Mouse (Mus musculus) embryonic fibroblast, embryonic 13.5 days (primary cell): ENCODE data around the gene Syap1. TPM values are rescaled to one million over a fixed set of nuclear protein-coding genes. Genes with fewer than 3 reads are reported as not detected.
"Not testable (repeated sequence)": the region's sequence is repeated elsewhere in the genome, so short reads cannot be mapped to it uniquely, and the experiment has no call there.

ENCODE experiments used
- H3K27ac ChIP-seq: 2 replicates; pipeline ENCODE4 v1.5.1; 2012; ENCODE audit warnings: low read length, control low read depth, inconsistent platforms; ENCODE audit not compliant: insufficient read depth
- H3K4me1 ChIP-seq: 2 replicates; pipeline ENCODE4 v1.6.1; 2011; ENCODE audit warnings: low read length; ENCODE audit not compliant: control insufficient read depth, insufficient read depth
- H3K4me3 ChIP-seq: 2 replicates; pipeline ENCODE4 v1.5.1; 2011; ENCODE audit warnings: mild to moderate bottlenecking, control low read depth, low read length; ENCODE audit not compliant: insufficient read depth
- CTCF ChIP-seq: IDR thresholded peaks from 2 replicates; pipeline ENCODE4 v1.5.1; 2011; ENCODE audit warnings: mild to moderate bottlenecking, control low read depth, low read length, moderate library complexity, borderline replicate concordance; ENCODE audit not compliant: insufficient read depth
- POLR2A ChIP-seq: IDR thresholded peaks from 2 replicates; pipeline ENCODE4 v1.6.1; 2011; ENCODE audit warnings: low read depth, mild to moderate bottlenecking, control low read depth, low read length, moderate library complexity
- polyA plus RNA-seq: library from polyadenylated mRNA; stranded (reverse); fragments of >200 nt; gene quantifications from 2 replicates; pipeline ENCODE4 v1.2.4, GENCODE M21; 2011; ENCODE audit warnings: low read depth; ENCODE audit not compliant: missing spikeins, insufficient read length

The Syap1 gene
- polyA plus RNA-seq, 1 experiment, result 64.5 TPM

GRCm38 (mm10) chrX:162831036-162831435 lies 57.2 kb downstream of the Syap1 start:
- Histone ChIP-seq H3K4me1 (no peaks in the 10 kb centered on the region), H3K27ac (no peak overlapping the region)
- TF ChIP-seq POLR2A, result no peak
- TF ChIP-seq CTCF, result no peak

GRCm38 (mm10) chrX:162830313-162830712 lies 57.9 kb downstream of the Syap1 start:
- not testable (repeated sequence) for H3K27ac ChIP-seq, H3K4me1 ChIP-seq, H3K4me3 ChIP-seq

More at GRCm38 (mm10) chrX:162831036-162831435, 57.2 kb downstream of the Syap1 start:
- H3K4me3 ChIP-seq, result no peak overlapping the region

DNA sequence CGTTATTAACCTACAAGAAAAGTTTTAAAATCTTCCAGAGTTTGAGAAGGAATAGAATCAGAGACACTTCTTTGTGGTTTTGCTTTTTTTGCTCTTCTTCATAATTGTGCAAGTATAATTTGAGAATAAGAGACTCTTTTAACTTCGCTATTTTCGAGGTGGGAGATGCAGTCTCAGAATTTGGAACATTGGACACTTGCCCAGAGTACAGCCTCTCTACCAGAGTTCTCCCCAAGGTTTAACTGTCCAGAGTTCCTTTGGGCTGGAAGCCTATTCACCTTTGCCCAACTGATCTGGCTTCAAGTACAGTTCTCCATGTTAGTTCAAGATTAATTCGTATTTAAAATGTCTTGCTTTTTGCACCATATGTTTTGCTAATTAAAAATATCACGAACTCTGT lies 58.5 kb downstream of the Syap1 start:
- Histone ChIP-seq H3K27ac (peak overlapping the region; percentile 47; the same call in 1 of the 2 replicates), H3K4me3 (peak overlapping the region; percentile 18), H3K4me1 (no peaks in the 10 kb centered on the region)
- TF ChIP-seq POLR2A (no peak), CTCF (no peak)

DNA sequence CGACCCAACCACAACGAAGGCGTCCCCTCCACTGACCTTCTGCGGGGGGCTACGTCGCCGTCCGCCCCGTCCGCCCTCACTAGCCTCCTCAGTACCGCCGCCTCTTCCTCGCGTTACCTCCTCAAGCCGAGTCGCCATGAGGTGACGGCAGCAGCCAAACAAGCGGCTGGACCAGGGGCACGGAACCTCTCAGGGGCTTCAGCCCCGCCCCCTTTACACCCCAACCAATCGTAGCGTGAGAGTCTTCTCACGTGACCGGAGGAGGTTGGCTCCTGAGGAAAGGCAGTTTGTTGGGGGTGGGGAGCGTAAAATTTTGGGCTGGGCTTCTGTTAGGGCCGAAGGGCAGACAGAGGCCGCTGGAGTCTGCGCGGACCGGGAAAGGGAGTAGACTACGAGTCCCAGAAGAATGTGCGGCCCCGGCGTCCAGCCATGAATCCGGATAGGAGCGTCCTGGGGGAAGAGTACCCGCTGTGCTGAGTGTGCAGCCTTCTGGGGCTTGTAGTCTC lies 59.0 kb downstream of the Syap1 start, which contains the start of gene Txlng:
Txlng (minus strand) TSS at position 252 of the 506 bp plus-strand sequence.
- no peak for TF ChIP-seq CTCF
- peak; percentile 96 for TF ChIP-seq POLR2A
- peak within 1 kb of the TSS; percentile 47; the same call in 1 of the 2 replicates for H3K27ac ChIP-seq
- peak within 1 kb of the TSS; percentile 76 for H3K4me3 ChIP-seq
- no peaks in the 10 kb centered on the region for H3K4me1 ChIP-seq

- Histone ChIP-seq H3K4me3 (peak overlapping the region; percentile 76), H3K4me1 (no peaks in the 10 kb centered on the region), H3K27ac (no peak overlapping the region; the same call in 1 of the 2 replicates)
- no peak for TF ChIP-seq CTCF
- TF ChIP-seq POLR2A, result no peak
Measured at GRCm38 (mm10) chrX:162828783-162829182, 59.5 kb downstream of the Syap1 start.

GRCm38 (mm10) chrX:162828016-162828415 lies 60.2 kb downstream of the Syap1 start:
- Histone ChIP-seq H3K27ac (no peak overlapping the region), H3K4me3 (peak overlapping the region; percentile 76), H3K4me1 (no peaks in the 10 kb centered on the region)
- TF ChIP-seq POLR2A, result no peak

Other genes starting within 250 kb of the Syap1 start
- 0.62 and 4.0 TPM in 2 replicates for gene Reps2, start 244.8 kb downstream of the Syap1 start, polyA plus RNA-seq
- gene Rbbp7, start 128.0 kb downstream of the Syap1 start, polyA plus RNA-seq, result 343 and 367 TPM in 2 replicates
- gene Txlng, start 59.0 kb downstream of the Syap1 start, polyA plus RNA-seq, result 10.0 and 12.5 TPM in 2 replicates
- 56.5 and 61.1 TPM in 2 replicates for gene Ctps2, start 12.8 kb upstream of the Syap1 start, polyA plus RNA-seq
- not detected in 2 replicates for gene S100g, start 76.2 kb upstream of the Syap1 start, polyA plus RNA-seq